Mouse (Mus musculus) ES-CJ7 (cell line): ENCODE measurements at regions not wholly inside any gene's neighbourhood (a gene's known extent, or its start where the extent isn't known, plus 50 kb on each side); places are given as distances from the start of the nearest gene placed in this dataset.

ENCODE experiments used
- DNase-seq: peaks from one replicate; pipeline ENCODE4 v3.0.0; 2011; ENCODE audit warnings: low read depth, low spot score

DNA sequence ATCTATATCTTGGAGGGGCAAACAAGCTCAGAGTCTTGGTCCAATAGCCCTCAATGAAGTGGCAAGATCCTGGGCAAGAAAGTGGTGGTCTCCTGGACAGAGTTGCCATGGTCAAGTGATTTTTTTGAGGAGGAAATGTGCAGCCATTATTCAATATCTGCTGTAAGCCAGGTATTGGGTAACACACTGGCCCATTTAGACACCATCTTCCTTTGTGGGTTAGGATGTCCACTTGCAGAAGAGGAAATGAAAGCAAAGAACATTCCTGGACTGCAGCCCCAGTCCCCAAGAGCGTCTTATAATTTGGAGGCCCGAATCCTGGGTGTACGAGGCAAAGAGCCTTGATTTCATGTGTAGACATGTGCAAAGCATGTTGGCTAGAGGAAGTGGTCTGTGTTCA lies 56.3 kb upstream of the Pitx1 start:
- DNase-seq = no peak

DNA sequence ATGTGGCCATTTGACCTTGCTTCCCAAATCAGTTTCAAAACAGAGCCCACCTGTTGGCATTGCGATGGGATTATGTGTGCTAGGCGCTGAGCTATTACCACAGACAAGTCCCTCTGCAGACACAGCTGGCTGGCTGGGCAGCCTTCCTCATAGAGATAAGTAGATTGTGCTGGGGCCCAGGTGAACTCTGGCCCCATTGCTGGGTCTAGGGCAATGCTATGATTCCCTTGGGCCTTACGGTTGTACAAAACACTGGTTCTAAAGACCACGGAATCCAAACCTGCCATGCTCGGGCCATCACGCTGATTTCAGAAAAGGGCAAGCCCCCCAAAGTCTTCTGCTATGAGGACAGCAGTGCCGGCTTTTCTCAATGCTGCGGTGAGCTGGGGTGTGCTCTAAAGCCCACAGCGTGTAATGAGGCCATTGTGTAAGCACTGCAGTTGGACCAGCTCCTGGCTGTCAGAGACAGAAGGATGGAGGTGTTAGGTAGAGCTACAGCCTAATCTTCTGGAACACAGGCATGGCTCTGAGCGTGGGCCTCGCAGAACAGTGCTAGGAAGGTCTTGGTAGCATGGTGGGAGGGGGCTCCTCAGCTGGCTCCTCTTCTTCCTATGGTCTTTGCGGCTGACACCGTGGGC lies 51.2 kb upstream of the Pitx1 start:
- no peak for DNase-seq
